Mouse (Mus musculus): ENCODE data around the gene 2210408I21Rik. TPM values are rescaled to one million over a fixed set of nuclear protein-coding genes. Genes with fewer than 3 reads are reported as not detected.

The 2210408I21Rik gene
- total RNA-seq, 2 experiments from 2014 or later: 25.4 to 25.5 TPM

- no peak for DNase-seq (ENCODE audit: low spot score in 2 of 2)
- intact Hi-C loops (cut with DNase I): no loop called here
Measured at GRCm38 (mm10) chr13:77450007-77450567, 314.7 kb downstream of the 2210408I21Rik start.

- no peak for DNase-seq (ENCODE audit: low spot score in 2 of 2)
- intact Hi-C loops (cut with DNase I): no loop called here
Measured at GRCm38 (mm10) chr13:77470093-77470621, 334.8 kb downstream of the 2210408I21Rik start.

DNA sequence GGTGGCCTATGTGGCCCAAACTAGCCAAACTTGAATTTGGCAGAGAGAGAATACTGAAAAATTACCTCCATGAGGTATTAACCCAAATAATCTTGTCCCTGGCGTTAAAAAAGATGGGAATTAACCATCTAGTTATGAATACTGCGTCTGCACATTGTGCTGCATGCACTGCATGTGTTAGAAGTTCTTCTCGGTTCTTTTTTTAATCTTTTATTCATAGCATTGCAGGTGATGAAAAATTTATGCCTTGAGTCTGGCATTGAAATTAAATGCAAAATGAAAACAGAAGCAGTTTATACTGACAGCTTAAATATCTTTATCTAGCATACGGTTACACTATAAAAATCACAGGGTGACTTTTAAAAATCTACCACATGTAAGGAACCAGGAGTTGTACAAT is 341.1 kb downstream of the 2210408I21Rik start:
- DNase-seq (ENCODE audit: low spot score in 2 of 2): peak in 1 of 2 experiments; percentile 3
- intact Hi-C loops (cut with DNase I): no loop called here

- intact Hi-C loops (cut with DNase I): no loop called here
- no peak for DNase-seq (ENCODE audit: low spot score in 2 of 2)
Measured at GRCm38 (mm10) chr13:77478425-77479119, 343.2 kb downstream of the 2210408I21Rik start.

DNA sequence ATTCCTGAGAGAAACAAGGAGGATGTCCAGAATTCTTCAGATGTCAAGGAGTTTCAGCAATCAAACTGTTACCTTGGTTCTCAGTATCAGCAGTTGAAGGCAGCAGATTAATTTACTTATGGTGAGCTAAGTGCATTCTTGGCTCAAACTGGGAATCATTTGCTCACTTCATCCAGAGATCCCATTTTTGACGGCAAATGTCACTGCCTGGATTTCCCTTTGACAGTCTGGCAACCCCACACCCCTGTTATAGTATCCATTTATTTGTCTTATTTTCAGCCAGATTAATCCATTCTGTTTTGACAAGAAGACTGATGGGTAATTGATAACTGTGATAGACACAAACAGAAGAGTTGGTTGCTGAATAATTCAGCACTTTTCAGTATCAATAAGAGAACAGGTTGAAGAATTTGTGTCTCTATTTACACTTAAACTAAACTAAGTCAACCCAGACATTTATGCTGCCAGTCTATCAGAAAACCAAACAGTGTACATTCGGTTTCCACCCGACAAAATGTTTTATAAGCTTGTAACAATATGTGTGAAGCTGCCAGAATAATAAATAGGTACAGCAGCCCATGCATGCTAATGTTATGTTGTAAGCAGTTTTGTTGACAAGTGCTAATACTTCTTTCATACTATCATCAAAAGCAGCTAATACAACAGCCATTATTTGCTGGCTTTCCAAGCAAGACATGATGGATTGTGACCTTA is 354.8 kb downstream of the 2210408I21Rik start:
- intact Hi-C loops (cut with DNase I): no loop called here
- no peak for DNase-seq (ENCODE audit: low spot score in 2 of 2)

- DNase-seq (ENCODE audit: low spot score in 2 of 2): no peak
- intact Hi-C loops (cut with DNase I): no loop called here
Measured at GRCm38 (mm10) chr13:77514046-77514445, 378.7 kb downstream of the 2210408I21Rik start.

- intact Hi-C loops (cut with DNase I): no loop called here
- DNase-seq (ENCODE audit: low spot score in 2 of 2): no peak
Measured at GRCm38 (mm10) chr13:77528960-77529699, 393.8 kb downstream of the 2210408I21Rik start.

DNA sequence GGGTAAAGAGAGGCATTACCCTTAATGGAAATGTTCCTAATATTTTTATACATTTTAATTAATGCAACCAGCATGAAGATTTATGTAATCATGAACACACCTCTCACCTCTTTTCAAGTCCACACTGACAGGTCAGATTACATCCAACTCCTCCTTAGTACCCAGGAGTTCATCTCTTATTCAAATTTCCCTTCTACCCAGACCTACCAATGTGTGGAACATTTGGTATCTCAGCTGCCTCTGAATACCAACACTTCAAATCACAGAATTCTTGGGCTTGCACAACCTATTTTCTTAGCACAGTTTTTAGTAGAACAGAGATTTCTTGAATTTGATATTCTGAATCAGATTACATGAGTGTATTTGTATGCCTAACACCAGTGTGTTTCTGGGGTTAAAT is 394.4 kb downstream of the 2210408I21Rik start:
- DNase-seq (ENCODE audit: low spot score in 2 of 2): no peak
- intact Hi-C loops (cut with DNase I): no loop called here

DNA sequence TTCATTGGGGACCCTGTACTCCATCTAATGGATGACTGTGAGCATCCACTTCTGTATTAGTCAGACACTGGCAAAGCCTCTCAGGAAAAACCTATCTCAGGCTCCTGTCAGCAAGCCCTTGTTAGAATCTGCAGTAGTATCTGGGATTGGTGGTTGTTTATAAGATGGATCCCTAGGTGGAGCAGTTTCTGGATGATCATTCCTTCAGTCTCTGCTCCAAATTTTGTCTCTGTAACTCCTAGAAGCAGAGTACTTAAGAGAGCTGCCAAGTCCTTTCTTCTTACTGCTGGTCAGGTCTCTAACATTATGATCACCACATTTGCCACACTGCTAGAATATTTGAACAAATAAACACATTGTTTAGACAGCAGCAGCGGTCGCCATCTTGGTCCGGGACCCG is 402.1 kb downstream of the 2210408I21Rik start:
- intact Hi-C loops (cut with DNase I): no loop called here
- no peak for DNase-seq (ENCODE audit: low spot score in 2 of 2)

GRCm38 (mm10) chr13:77547486-77548385 is 412.4 kb downstream of the 2210408I21Rik start:
- DNase-seq (ENCODE audit: low spot score in 2 of 2): no peak
- intact Hi-C loops (cut with DNase I): no loop called here

DNA sequence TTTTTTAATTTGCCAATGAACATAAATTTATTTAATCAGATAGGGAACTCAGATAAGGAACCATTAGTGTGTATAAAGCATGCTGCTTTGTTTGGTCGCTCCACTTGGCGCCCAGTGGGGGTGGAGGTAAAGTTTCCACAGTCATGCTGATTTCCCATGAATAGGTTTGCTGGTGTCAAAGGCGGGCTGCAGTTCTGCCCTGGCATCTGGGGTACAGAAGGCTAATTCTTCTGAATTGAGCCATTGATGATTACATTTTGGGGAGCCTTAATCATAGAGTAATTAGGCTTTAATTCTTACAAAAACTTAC is 413.0 kb downstream of the 2210408I21Rik start:
- DNase-seq (ENCODE audit: low spot score in 2 of 2): no peak

GRCm38 (mm10) chr13:77548750-77549149 is 413.4 kb downstream of the 2210408I21Rik start:
- intact Hi-C loops (cut with DNase I): no loop called here
- no peak for DNase-seq (ENCODE audit: low spot score in 2 of 2)

More for the DNA sequence above, 413.0 kb downstream of the 2210408I21Rik start:
- intact Hi-C loops (cut with DNase I): no loop called here

- DNase-seq (ENCODE audit: low spot score in 2 of 2): no peak
- intact Hi-C loops (cut with DNase I): no loop called here
Measured at GRCm38 (mm10) chr13:77594011-77594410, 458.7 kb downstream of the 2210408I21Rik start.

- intact Hi-C loops (cut with DNase I): no loop called here
Measured at GRCm38 (mm10) chr13:77615346-77615745, 480.0 kb downstream of the 2210408I21Rik start.

More at GRCm38 (mm10) chr13:77615346-77615745, 480.0 kb downstream of the 2210408I21Rik start:
- no peak for DNase-seq (ENCODE audit: low spot score in 2 of 2)

Other genes with a start within 250 kb of the 2210408I21Rik start
- 10 to 100 TPM; 19.3 to 24.7 TPM for gene Slf1, start 67 bp upstream of the 2210408I21Rik start, total RNA-seq (2021)